Mouse (Mus musculus) skeletal muscle tissue, adult 2 months (tissue): Measurements from ENCODE around the gene Nras.

Source experiments
- DNase-seq: peaks from one replicate; pipeline ENCODE4 v3.0.0-alpha.2; 2012; ENCODE audit warnings: low read depth, low spot score

Nras gene

DNA sequence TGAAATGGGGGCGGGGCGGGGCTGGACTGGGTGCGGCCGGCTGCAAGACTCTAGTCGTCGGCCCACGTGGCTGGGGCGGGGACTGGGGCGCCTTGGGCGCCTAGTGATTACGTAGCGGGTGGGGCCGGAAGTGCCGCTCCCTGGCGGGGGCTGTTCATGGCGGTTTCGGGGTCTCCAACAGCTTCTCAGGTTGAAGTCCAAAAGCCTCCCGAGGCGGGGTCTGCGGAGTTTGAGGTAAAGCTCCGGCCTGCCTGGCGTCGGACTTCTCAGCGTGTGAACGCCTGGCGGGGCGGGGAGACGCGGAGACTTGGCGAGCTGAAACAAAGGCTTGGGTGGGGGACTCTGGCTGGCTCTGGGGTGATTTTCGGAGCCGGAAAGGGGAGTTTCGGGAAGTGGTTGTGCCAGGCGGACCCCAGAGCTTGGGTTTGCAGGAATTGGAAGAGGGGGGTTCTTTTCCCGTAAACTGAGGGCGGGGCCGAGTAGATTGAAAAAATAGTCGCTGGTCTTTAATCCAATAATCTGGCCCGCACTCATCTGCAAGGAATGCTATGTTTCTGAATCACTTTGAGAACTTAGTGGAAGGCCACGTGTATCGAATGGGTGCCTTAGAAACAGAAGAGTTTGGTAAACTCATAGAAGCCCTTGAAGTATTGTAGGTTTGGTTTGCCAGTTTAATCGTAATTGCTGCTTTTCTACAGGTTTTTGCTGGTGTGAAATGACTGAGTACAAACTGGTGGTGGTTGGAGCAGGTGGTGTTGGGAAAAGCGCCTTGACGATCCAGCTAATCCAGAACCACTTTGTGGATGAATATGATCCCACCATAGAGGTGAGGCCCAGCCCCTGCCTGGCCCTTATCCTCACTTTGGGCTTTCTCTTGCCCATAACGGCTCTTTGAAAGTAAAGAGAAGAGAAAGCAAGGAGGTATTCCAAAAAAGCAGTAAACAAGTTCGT is at the start of gene Nras:
Nras (plus strand) TSS at position 79 of the 951 bp plus-strand sequence.
- DNase-seq: peak; percentile 83

DNA sequence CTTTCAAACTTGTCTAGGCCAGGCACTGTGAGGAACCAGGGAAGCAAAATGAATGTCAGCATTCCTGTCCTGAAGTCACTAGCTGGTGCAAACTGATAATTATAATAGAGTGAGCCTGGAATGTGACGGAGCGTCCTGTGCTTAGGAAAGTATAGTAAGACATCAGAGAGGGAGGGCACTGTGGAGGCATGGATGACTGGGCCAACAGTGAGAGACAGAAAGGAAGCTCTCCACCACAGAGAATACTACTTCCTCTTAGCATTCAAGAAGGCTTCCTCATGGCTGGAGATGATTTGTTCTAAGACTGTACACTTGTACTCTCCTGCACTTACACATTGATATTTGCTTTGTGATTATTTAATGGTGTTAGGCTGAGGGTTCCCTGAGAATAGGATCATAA is 40.7 kb upstream of the Nras start:
- no peak for DNase-seq

DNA sequence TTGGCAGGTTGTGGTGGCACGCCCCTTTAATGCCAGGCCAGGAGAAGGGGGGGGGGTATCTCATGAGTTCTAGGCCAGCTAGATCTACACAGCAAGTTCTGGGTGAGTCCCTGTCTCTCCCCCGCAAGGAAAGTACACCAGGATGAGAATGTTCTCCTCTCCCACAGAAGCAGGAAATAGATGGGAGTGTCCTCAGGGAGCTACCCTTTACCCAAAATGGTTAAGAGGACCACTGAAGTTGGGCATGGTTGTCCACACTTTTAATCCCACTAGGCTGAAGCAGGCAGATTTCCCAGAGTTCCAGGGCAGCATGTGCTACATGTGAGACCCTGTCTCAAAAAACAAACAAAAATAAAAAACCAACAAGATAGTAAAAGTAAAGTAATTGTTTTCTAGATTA is 38.6 kb upstream of the Nras start:
- no peak for DNase-seq

DNA sequence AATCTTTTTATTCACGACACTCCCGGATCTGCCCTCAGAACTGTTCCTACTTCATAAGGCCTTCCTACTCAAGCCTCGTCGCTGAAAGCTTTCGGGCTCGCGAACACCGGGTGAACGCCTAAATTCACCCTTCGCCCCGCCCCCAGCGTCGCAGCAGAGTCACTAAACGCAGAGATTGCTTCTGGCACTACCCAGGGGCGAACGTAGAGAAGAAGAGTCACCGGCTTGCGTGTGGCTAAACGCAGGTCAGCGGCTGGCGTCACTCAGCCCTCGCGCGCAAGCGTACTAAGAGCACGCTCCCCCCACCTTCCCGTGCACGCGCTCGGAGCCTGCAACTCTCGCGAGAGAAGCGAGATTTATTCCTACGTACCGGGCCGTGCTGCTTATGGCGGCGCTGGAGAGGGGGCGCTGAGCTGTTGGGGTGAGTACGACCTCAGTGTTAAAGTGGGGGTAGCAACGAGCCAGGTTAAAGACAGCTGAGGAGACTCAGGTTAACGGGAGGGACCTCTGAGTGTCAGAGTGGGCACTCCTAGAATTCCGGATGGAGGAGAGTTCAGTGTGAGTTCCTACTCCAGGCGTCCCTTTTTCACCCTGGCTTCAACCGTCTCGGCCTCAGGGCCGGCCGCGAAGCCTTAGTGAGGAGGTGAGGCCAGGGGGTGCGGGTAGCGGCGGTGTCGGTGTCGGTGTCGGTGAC is 37.7 kb upstream of the Nras start, which contains the start of gene Csde1:
Csde1 (plus strand) TSS at position 178 of the 694 bp plus-strand sequence.
- peak; percentile 99 for DNase-seq

DNA sequence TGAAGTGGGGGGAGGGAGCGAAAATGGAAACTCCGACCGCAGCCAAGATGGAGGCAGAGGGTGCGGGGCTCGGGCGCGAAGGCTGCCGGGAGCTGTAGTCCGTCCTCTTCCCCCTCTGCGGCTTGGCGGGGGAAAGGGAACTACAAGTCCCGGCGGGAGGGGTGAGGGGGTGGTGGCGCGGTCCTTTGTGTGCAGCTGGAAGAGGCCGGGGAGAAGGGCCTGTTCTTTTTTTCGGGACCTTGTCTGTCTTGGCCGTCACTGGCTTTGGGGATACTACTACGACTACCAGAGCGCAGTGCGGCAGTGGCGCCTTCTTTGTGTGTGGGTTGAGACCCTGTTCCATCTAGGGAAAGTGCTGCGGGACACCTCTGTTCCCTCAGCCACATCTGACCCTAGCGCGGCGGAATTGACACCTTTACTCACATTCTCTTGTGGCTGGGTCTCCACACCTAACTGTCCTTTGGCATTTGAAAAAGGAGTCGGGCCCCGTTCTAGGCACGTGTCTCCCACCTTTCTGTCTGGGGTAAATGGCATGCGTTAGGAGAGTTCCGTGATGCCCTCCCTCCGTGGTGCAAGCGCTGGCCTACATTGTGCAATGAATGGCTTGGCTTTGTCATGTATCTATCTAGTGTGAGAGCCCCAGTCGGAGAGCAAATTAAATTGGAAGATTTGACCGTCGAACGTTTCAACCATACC is 37.0 kb upstream of the Nras start:
- peak; percentile 87 for DNase-seq

- DNase-seq: no peak
Observed at GRCm38 (mm10) chr3:103026174-103026573, 31.9 kb upstream of the Nras start.

DNA sequence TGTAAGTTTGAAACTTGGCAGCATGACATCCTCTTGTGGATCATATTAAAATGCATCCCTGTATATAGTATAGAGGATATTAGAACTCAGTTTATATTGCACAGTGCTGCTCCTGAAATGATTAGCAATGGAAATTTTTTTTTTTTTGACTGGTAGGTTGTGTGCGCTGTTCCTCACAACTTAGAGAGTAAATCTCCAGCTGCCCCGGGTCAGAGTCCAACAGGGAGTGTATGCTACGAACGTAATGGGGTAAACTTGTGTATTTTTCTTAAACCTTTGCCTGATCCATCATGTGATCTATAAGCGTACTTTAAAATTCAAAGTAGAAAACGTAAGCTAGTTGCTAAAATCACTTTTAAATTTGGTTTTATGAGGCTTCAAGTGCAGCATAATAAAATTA is 17.8 kb upstream of the Nras start:
- no peak for DNase-seq

DNA sequence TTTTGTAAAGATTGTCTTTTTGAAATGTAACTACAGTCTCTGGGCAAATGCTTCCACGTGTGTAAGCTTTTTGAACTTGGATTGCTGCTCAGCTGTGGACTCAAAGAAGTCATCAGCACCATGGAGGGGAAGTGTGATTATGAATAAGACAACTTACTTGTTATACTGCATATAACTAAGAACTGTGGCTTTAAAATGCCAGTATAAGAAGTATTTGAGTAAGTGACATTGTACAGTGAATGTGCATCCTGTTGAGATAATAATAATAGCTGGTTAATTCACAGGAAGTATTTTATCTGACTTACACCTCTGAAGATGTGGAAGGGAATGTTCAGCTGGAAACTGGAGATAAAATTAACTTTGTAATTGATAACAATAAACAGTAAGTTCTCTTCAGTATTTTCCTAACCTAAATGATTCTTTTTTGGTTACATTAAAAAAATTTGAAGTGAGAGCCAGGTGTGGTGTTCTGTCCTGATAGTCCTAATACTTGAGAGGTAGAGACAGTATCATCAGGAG is 17.2 kb upstream of the Nras start:
- no peak for DNase-seq

GRCm38 (mm10) chr3:103056016-103056595 is 2.0 kb upstream of the Nras start:
- no peak for DNase-seq

DNA sequence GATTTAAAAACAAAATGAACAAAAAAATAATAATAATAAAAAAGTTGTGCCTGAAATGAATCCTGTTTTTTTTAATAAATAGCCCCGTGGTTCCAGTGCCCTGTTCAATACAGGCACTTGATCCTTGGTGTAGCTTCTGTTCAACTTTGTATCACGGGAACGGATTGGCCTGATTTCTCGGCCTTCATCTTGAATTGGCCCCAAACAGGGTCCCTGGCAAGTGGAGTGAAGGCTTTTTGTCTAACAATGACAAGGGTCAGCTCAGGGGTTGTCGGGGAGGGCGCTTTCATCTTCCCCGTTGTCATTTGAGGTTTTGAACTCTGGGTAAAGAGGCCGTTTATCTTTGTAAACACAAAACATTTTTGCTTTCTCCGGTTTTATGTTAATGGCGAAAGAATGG is 333 bp upstream of the Nras start:
- no peak for DNase-seq

- DNase-seq: no peak
Observed at GRCm38 (mm10) chr3:103066927-103067326, 8.8 kb downstream of the Nras start.

- peak; percentile 78 for DNase-seq
Observed at GRCm38 (mm10) chr3:103068971-103069370, 10.9 kb downstream of the Nras start.

DNA sequence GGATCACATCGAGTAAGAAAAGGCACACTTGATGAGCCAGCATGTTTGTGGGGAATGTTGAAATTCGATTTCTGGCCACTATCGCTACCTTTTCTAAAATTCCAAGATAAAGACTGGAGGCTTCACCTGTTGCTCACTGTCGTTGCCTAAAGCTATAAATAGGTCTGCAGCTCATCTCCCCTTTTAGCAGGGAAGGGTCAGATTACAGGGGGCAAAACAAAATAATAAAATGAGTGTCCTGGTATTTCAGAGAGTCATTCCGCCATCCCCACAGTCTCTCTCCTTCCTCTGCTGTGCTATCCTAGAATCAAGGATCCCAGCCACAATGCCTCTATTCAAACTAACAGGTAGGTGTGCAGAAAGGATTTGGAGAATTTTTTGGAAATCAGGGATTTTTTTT is 15.7 kb downstream of the Nras start, which contains the start of gene Ampd1:
Ampd1 (plus strand) TSS at position 244 of the 400 bp plus-strand sequence.
- peak; percentile 70 for DNase-seq

- peak; percentile 63 for DNase-seq
Observed at GRCm38 (mm10) chr3:103075871-103076270, 17.8 kb downstream of the Nras start.

- peak; percentile 58 for DNase-seq
Observed at GRCm38 (mm10) chr3:103076476-103076875, 18.4 kb downstream of the Nras start.

DNA sequence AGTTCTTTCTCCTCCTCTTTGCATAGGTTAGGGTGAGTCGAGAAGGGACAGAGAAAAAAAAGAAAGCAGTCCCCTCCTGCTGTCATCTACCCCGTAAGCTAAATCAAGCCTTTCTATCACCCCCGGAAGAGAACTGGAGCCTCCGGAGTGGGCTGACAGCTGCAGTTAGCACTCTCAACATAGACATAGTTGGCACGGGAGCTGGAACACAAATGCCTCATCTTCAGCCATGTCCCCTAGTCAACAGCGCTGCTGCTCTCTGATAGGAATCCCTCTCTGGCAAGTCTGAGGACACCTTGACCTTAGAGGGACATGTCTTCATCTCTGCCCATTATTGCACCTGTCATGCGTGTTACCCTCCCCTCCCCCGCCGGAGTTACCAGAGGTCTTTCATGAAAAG is 21.2 kb downstream of the Nras start:
- peak; percentile 82 for DNase-seq

DNA sequence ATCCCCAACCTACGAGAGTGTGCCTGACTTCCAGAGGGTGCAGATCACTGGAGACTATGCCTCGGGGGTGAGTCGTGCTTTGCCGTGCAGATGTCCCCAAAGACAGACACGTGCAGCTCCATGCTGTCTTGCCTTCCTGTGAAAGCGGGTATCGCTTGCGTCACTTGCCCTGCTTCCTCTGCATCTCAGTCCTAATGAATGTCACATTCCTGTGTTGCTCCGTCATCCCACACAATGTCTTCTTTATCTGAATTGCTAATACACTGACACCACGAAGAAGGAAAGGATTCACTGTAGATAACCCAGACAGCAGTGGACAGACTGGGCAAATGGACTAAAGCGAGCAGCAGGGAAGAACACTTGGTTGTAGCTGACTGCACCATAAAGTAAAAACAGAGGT is 23.0 kb downstream of the Nras start:
- no peak for DNase-seq

GRCm38 (mm10) chr3:103081861-103082453 is 23.9 kb downstream of the Nras start:
- peak; percentile 77 for DNase-seq

GRCm38 (mm10) chr3:103082761-103083160 is 24.7 kb downstream of the Nras start:
- DNase-seq: peak; percentile 86

DNA sequence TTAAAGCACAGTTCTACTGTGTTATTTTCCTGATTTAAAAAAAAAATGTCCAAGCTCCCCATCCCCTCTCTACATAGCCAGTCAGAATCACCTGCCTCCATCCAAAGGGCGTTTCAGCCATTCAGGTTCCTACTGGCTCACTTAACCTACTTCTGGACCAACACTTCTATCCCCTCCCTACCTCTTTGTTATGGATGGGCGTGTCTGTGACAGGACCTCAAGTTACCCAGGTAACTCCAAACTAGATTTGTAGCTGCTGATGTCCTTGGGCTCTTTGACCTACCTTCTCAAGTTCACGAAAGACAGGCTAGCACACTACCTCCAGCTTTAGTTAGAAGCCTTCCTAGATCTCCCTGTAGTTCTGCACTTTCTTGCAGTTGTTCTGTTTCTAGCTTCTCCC is 27.9 kb downstream of the Nras start:
- DNase-seq: no peak

GRCm38 (mm10) chr3:103091753-103092152 is 33.7 kb downstream of the Nras start:
- no peak for DNase-seq
